Mouse (Mus musculus) C2C12 (cell line): ENCODE results near the gene Myo10.

Source experiments
- CEBPB ChIP-seq: IDR thresholded peaks from one replicate; pipeline ENCODE4 v1.6.1; 2011; ENCODE audit warnings: low read depth, mild to moderate bottlenecking, control low read depth, moderate library complexity
- CTCF ChIP-seq: IDR thresholded peaks from one replicate; pipeline ENCODE4 v1.5.1; 2011; ENCODE audit not compliant: control insufficient read depth, insufficient read depth, insufficient read length
- MAX ChIP-seq: IDR thresholded peaks from one replicate; pipeline ENCODE4 v1.6.1; 2011; ENCODE audit warnings: mild to moderate bottlenecking, control low read depth
- MYOD1 ChIP-seq: IDR thresholded peaks from one replicate; pipeline ENCODE4 v1.6.1; 2011; ENCODE audit warnings: low read depth; ENCODE audit not compliant: control insufficient read depth, insufficient read length
- MYOG ChIP-seq: IDR thresholded peaks from one replicate; pipeline ENCODE4 v1.6.1; 2011; ENCODE audit not compliant: control insufficient read depth, insufficient read length; ENCODE audit errors: extremely low read depth
- USF1 ChIP-seq: IDR thresholded peaks from one replicate; pipeline ENCODE4 v1.6.1; 2011; ENCODE audit warnings: low read depth, mild to moderate bottlenecking, control low read depth, moderate library complexity

DNA sequence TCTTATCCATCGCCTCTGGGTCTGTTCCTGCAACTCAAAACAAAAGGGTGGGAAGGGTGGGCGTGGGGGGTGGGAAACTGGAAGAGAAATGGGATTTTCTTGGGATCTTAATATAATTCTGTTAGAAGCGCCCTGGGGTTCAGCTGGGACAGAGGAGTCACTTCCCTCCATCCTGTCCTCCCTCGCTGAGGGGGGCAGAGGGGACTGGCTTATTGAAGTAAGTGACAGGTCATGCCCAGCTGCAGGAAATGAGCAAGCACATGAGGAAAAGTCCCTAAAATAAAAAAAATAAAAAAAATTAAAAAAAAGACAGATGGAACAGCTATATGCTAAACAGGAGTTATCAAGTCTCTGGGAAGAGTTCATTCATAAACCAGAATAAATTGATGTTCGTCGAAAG is 40.3 kb upstream of the Myo10 start:
- TF ChIP-seq CTCF: no peak
- no peak for TF ChIP-seq MYOD1
- no peak for TF ChIP-seq MAX
- TF ChIP-seq CEBPB: no peak
- TF ChIP-seq MYOG: no peak
- no peak for TF ChIP-seq USF1
